Mouse (Mus musculus): ENCODE results near the gene Klf11.
A peak's percentile ranks its signal among the peaks of the same experiment; 100 is the strongest.
"Not testable (repeated sequence)": the region's sequence is repeated elsewhere in the genome, so short reads cannot be mapped to it uniquely, and the experiment has no call there.

Gene Klf11

GRCm38 (mm10) chr12:24651063-24651557 is at the start of gene Klf11:
Klf11 (plus strand) TSS chr12:24651274.
- peak; percentile 99 for DNase-seq

DNA sequence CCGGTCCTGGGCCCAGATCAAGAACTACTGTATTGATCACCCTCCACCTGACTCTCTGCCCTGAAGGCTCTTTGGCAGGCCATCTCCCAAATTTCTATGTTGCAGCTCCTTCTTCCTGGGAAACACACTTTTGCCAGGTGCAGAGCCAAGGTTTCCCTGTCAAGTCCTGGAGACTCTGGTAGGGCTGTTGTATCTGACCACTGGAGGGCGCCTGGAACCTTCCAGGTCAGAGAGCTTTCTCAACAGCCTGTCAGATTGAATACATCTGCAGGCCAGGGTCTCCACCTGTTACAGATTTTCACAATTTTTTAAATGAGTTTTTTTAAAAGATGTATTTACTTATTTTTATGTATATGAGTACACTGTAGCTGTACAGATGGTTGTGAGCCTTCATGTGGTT is 47.8 kb upstream of the Klf11 start:
- DNase-seq = peak; percentile 85

- no peak for DNase-seq
Observed at GRCm38 (mm10) chr12:24606166-24606565, 44.9 kb upstream of the Klf11 start.

GRCm38 (mm10) chr12:24612591-24612990 is 38.5 kb upstream of the Klf11 start:
- DNase-seq = no peak

DNA sequence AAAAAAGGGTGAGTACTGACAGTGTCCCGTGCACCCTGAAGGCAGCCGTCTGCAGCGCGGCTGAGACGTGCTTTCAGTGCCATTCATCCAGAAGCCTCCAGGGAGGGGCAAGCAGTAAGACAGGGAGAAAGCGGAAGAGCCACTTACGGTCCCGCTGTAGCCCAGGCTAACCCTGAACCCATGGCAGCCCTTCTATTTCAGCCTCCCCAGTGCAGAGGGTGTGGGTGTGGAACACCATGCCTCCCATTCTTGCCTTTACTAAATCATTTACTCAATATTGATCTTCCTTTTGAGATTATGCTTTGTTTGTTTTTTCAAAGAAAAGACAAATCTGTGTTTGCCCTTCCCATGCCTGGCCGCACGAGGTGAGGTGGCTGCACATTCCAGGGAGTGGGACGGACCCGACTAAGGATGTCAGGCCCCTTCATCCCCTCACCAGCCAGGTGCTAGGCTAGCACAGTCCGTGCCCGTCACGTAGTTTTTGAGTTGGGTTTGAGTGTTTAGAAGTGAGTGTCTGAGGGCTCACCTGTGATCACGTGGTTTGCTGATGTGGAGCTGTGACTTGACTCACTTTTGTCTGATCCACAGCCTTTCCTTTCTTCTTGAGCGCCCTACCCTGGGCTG is 36.5 kb upstream of the Klf11 start:
- no peak for DNase-seq

DNA sequence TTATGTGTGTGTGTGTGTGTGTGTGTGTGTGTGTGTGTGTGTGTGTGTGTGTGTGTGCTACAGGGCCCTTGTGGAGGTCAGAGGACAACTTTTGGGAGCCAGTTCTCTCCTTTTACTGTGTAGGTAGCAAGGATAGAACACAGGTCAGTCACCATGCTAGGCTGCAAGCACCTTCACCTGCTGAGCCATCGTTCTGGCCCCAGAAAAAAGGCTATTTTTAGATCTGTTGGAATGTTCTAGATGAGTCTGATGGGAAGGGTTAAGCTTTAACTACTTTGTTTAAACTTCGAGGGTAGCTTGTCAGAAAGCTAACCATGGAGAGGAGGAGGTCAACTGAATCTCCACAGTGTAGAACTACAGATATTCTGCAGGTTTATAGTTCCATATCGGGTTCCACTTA is 35.9 kb upstream of the Klf11 start:
- DNase-seq = peak; percentile 75

DNA sequence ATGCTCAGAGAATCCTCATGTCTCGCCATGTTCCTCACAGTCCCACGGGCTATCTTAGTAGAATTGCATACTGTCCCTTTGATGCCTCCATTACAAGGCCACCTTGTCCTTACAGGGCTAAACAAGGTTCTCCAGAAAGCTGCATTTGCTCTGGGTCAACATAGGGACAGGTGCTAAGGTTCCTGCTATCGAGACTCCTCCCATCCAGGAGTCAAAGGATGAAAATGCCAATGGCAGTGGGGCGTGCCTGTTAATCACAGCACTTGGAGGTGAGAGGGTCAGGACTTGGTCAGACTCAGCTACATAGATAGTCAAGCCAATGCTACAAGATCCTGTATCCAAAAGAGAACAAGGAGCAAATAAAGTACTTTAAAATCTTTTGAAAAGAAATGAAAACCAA is 31.6 kb upstream of the Klf11 start:
- no peak for DNase-seq

- no peak for DNase-seq
Observed at GRCm38 (mm10) chr12:24623486-24624251, 27.4 kb upstream of the Klf11 start.

- peak; percentile 61 for DNase-seq
Observed at GRCm38 (mm10) chr12:24626401-24626800, 24.7 kb upstream of the Klf11 start.

DNA sequence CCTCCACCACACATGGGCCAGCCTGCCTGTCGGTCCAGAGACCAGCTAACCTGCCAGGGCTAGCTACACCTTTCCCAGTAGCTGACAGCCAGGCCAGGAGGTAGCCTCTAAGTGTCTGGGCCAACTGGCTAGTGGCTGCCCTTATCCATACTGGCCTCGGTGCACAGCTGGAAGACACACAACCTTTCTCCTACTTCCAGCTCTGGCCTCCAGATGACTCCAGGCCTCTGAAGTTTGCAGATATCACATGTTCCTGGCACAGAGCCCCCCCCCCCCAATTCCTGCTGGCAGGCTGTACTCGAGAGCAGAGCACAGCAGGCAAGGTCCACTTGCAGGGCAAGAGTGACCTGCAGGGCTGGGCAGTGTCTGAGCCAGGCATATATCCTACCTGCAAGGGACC is 23.9 kb upstream of the Klf11 start:
- DNase-seq = peak; percentile 44

- DNase-seq = peak; percentile 75
Observed at GRCm38 (mm10) chr12:24630220-24630619, 20.9 kb upstream of the Klf11 start.

DNA sequence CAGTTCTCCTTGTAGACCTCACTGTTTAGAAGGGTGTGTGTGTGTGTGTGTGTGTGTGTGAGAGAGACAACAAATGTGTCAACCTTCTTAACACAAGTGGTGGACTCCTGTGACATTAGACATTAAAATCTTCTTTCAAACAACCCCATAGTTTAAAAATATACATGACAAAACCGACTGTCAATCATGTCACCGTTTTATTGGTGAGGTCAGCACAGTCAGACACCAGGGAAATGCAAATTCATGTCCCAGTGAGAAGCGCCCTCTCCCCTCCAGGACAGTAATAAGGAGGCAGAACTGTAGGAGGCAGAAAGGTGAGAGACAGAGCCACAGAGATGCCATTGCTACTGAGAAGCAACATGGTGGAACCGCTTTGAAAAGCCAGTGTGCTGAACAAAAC is 18.7 kb upstream of the Klf11 start:
- DNase-seq = no peak

- DNase-seq = no peak
Observed at GRCm38 (mm10) chr12:24633753-24634191, 17.3 kb upstream of the Klf11 start.

DNA sequence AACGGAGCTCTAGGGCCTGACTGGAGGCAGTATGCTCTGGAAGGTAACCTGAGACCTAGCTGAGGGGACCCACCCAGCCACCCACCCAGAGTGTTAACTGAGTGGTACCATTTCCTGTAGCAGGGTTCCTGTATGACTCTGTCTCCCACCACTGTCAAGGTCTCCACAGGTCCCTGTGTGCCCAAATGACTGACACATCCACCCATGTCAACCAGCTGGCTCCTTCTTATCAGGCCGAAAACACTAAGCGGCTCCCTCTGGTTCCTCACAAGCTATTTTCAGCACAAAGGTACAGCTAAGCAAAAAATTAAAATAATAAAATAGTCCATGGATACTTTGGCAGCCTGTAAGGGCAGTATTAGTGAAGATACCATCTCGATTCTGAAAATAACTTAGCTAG is 16.9 kb upstream of the Klf11 start:
- no peak for DNase-seq

DNA sequence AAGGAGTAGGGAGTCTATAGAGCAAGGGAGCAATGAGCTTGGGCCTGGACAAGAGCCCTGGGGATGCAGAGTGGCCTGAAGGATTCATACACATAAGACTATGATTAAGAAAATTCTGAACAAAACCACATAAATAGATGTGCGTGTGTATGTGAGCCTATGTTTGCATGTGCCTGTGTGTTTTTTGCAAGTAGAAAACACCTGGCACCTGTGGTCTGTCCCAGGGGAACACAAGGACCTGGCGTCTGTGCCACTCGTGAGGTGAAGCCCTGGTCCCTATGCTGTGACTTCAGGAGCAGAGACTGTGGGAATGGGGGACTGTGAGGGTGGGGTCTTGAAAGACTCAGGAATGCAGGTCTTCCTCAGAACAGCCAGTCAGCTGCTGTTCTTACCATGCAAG is 16.4 kb upstream of the Klf11 start:
- no peak for DNase-seq

- DNase-seq = not testable (repeated sequence)
Observed at GRCm38 (mm10) chr12:24638787-24639186, 12.3 kb upstream of the Klf11 start.

DNA sequence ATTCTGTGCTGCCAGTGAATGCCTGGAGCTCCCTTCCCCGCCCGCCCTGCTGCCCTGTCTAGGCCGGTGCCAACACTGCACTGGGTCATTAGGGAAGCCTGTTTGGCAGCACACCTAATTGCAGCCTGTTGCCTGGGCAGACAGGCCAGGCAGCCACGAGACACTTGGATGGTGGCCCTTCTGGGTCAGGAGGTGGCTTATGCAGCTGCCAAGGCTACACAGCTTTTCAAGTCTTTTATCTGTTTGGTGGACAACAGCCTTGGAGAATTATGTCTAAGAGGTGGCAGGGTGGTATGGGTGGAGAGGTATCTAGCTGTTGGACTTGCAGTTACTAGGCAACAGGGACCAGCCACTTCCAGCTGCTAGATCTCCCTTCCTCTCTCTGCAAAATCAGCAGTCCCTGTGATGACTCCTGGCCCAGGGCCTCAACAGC is 8.7 kb upstream of the Klf11 start:
- DNase-seq = peak; percentile 90

DNA sequence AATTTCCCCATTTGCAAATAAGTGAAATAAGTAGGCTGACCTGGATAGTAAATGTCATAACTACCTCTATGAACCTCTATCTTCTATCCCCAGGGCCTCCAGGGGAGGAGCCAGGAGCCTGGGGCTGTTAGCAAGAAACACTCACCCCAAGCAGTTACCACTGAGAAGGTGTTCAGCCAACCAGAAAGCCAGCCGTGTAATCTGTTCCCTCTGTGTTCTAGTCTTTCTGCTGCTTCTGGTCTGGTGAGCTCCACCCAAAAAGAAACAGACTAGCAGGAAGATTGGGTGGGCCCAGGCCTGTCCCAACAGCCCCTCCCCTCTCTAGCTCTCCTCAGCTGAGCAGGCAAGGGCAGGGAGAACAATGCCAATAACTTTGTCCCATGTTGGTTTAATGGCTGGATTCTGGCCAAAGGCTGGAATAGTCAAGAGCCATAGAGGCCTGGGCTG is 6.9 kb upstream of the Klf11 start:
- DNase-seq = no peak

DNA sequence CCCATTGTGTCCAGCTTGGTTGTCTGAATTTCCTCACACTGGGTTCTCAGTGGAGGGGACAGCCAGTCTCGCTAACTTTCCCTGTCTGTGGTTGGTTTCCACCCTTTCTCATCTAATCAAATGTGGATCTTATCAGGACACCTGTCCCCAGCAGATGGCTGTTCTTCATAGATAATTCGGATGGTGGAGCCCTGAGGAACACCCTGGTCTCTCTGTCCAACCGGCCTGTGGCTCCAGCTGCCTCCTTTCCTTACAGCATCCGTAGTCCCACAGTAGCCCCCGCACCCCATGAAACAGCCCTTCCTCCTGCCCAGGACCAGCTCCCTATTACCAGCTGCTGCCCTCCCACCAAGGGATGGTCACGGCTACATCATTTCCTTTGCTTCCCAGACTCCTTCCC is 5.2 kb upstream of the Klf11 start:
- no peak for DNase-seq

DNA sequence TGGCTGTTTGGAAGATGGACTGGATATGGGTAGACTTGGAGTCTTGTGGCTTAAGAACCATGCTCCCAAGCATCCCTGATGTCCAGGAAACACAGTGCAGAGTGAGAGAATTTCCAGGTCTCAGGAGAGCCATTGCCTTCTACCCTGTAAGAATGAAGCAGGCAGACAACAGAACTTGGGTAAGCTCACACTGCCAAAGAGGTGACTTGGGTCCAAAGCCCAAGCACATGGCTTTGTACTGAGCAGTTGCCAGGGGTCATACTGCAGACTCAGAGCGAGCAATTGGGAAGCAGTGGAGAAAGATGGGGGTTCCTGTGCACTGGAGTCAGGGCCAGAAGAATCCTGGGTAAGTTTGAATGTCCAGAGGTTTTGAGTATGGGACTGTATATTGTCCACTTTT is 3.0 kb upstream of the Klf11 start:
- DNase-seq = no peak

DNA sequence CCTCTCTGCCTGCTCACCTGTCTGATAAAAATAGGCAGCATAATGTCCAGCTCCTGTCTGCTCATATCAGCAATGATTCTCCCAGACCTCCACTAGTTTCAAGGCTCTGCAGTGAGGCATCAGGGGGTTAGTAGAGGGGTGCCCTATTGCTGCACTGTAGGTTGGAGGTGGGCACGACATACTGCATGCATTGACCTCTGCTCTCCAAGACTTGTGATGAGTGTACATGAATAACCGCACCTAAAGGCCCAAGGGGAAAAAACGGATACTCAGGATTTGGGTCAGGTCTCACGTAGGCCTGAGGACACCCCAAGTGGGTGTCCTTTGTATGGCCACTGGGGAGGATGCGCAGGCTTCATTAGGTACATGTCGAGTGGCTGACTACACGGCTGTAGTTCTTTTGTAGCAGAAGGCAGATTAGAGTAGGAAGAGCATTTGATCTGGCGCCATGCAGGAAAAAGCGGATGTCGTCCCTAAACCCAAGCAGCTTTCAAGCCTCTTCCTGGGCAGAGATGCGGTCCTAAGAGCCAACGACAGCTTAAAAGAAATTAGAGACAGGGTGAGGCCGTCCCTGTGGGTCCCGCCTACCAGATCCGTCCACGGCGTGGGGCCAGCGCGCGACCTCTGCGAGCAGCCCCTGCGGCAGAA is 535 bp upstream of the Klf11 start:
- DNase-seq = no peak

- peak; percentile 98 for DNase-seq
Observed at GRCm38 (mm10) chr12:24651642-24652342, 718 bp downstream of the Klf11 start.
